Mouse (Mus musculus) G1E (cell line): ENCODE measurements around the gene Pik3r1. TPM values are rescaled to one million over a fixed set of nuclear protein-coding genes. Genes with fewer than 3 reads are reported as not detected.

Experiments
- ATAC-seq: 2 replicates; pipeline ENCODE4 v1.8.0; 2016; ENCODE audit warnings: mild to moderate bottlenecking; ENCODE audit not compliant: insufficient number of reproducible peaks, poor library complexity, low FRiP score, severe bottlenecking; ENCODE audit errors: extremely low read depth
- DNase-seq: peaks from one replicate; pipeline ENCODE4 v3.0.0; 2012; ENCODE audit warnings: low spot score
- H3K27me3 ChIP-seq: 2 replicates; pipeline ENCODE4 v1.6.1; 2012; ENCODE audit warnings: mild to moderate bottlenecking, low read length, inconsistent platforms; ENCODE audit not compliant: insufficient read depth
- H3K36me3 ChIP-seq: replicated peaks from 2 replicates; pipeline ENCODE3; 2012; ENCODE audit warnings: mild to moderate bottlenecking, inconsistent platforms
- H3K4me1 ChIP-seq: 2 replicates; pipeline ENCODE4 v1.6.1; 2012; ENCODE audit warnings: low read depth, low read length, inconsistent platforms, mixed read lengths; ENCODE audit not compliant: insufficient read depth
- H3K4me3 ChIP-seq: 2 replicates; pipeline ENCODE4 v1.5.1; 2012; ENCODE audit warnings: low read depth, mild to moderate bottlenecking, inconsistent platforms, low read length, moderate library complexity, mixed read lengths
- H3K9me3 ChIP-seq: replicated peaks from 2 replicates; pipeline ENCODE4 v1.6.1; 2012; ENCODE audit warnings: inconsistent platforms
- CTCF ChIP-seq: IDR thresholded peaks from 2 replicates; pipeline ENCODE4 v1.5.1; 2012; ENCODE audit warnings: low read depth, low read length, inconsistent platforms, mixed read lengths
- GATA1 ChIP-seq: IDR thresholded peaks from 2 replicates; pipeline ENCODE4 v1.6.1; 2012; ENCODE audit warnings: borderline replicate concordance, low read length, inconsistent platforms, mixed read lengths
- GATA2 ChIP-seq: IDR thresholded peaks from 2 replicates; pipeline ENCODE4 v1.6.1; 2012; ENCODE audit warnings: low read depth, low read length, inconsistent platforms, borderline replicate concordance
- POLR2AphosphoS5 ChIP-seq: IDR thresholded peaks from 2 replicates; pipeline ENCODE4 v1.6.1; 2012; ENCODE audit warnings: low read depth, low read length, inconsistent platforms; ENCODE audit not compliant: insufficient replicate concordance
- TAL1 ChIP-seq: conservative IDR thresholded peaks from 2 replicates; pipeline ENCODE4 v1.6.1; 2012; ENCODE audit warnings: low read depth, low read length, inconsistent platforms, mixed read lengths
- polyA plus RNA-seq: library from polyadenylated mRNA; stranded (reverse); fragments of >175 nt; gene quantifications from 2 replicates; pipeline ENCODE4 v1.2.3, GENCODE M21; 2012
- total RNA-seq, 2 experiments: library from RNA; stranded (forward) in 1 of 2; stranded (reverse) in 1 of 2; fragments of 200-1000 nt in 1 of 2; fragments of >200 nt in 1 of 2; fragmentation: Nextera tagmentation in 1 of 2; gene quantifications; 2 replicates each; pipeline ENCODE4 v1.2.3; 2014 to 2017

The Pik3r1 gene
- total and polyA plus RNA-seq, 3 experiments = 9.3 to 150 (median 111) TPM

DNA sequence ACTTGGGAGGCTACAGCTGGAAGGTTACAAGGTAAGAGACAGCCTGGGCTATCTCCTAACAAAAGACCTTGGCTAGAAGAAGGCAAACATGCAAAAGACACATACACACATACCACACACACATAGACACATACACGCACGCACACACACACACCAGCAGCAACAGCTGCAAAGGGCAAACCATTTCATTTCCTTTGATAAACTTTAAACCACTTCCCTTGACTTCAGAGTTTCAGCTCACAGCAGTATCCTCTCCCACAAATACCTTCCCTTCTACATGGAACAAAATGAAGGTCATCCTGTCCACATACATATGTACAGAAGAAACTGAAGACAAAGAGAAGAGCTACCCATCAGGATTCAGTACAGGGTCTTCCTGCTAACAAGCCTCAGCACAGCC, 56.7 kb downstream of the Pik3r1 start:
- H3K9me3 ChIP-seq = no peaks in the 10 kb centered on the region
- ATAC-seq (no peak), DNase-seq (no peak)

DNA sequence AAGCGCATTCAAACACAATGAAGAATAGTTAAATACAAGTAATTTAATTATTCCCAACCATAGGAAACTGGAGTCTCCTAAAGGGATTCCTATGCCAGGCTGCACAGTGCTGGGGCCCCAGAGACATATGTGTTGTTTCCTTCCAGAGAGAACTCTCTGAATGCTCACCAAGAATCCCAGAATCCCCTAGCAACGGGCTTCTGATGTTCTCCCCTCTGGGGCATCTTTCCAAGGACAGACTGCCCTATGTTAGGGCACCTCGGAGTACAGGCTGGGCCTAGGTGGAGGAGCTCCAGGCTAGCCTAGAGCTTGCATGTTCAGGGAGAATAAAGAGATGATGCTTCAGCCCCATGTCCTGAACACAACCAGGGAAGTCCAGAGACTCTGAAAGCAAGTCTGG, 58.2 kb downstream of the Pik3r1 start:
- TF ChIP-seq TAL1 (no peak), POLR2AphosphoS5 (no peak), CTCF (no peak), GATA2 (no peak), GATA1 (no peak)
- ATAC-seq = no peak
- DNase-seq = no peak
- Histone ChIP-seq H3K9me3 (no peaks in the 10 kb centered on the region), H3K4me1 (peaks cover 23% of the 10 kb centered on the region), H3K4me3 (no peak overlapping the region), H3K27me3 (no peaks in the 10 kb centered on the region), H3K36me3 (peaks cover 77% of the 10 kb centered on the region)

More for the DNA sequence above, 56.7 kb downstream of the Pik3r1 start:
- Histone ChIP-seq H3K4me3 (no peak overlapping the region), H3K27me3 (no peaks in the 10 kb centered on the region), H3K4me1 (peaks cover 22% of the 10 kb centered on the region), H3K36me3 (peaks cover 75% of the 10 kb centered on the region)
- TF ChIP-seq GATA1 = no peak
- no peak for TF ChIP-seq POLR2AphosphoS5
- TF ChIP-seq CTCF = no peak
- TF ChIP-seq TAL1 = no peak
- TF ChIP-seq GATA2 = no peak

DNA sequence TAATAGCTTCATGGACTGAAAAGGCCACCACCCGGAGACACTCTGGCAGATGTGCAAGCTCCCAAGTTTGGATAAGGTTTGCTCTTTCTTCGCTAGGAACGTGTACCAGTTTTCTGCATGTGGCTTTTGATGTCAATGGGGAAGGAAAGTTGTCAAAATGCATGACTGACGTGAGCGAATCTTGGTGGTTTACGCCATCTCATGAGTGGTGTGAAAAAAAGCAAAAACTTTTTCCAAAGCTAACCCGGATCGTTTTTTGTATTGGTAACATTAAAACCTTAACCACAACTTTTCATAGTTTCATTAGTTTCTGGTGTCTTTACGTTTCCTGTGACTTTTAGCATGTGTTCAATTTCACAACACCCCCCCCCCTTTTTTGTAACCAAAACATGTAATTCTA, 60.8 kb downstream of the Pik3r1 start:
- TF ChIP-seq POLR2AphosphoS5 (no peak), TAL1 (no peak), CTCF (no peak), GATA1 (no peak), GATA2 (no peak)
- peaks cover 84% of the 10 kb centered on the region for H3K36me3 ChIP-seq
- DNase-seq (no peak), ATAC-seq (no peak)
- H3K27me3 ChIP-seq = no peaks in the 10 kb centered on the region
- peaks cover 22% of the 10 kb centered on the region for H3K4me1 ChIP-seq
- H3K4me3 ChIP-seq = no peak overlapping the region
- H3K9me3 ChIP-seq = no peaks in the 10 kb centered on the region

DNA sequence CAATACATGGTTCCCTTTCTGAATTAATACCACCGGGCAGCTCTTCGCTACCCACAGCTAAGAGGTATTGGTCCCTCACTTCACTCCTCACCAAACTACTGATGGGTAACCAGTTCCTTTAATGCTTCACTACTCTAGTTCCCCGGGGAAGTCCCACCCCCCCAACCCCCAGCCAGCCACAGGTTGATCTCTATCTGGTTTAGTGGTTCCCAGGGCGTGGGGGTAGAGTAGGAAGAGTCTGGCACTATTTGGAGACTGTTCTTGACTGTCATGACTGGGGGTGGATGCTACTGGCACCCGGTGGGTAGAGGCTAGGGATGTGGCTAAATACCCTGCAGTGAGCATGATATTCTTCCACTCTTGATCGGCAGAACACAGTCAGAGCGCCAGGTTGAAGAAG, 61.6 kb downstream of the Pik3r1 start:
- DNase-seq = no peak
- TF ChIP-seq GATA1 (no peak), CTCF (no peak), TAL1 (no peak), POLR2AphosphoS5 (no peak), GATA2 (no peak)
- no peak for ATAC-seq

DNA sequence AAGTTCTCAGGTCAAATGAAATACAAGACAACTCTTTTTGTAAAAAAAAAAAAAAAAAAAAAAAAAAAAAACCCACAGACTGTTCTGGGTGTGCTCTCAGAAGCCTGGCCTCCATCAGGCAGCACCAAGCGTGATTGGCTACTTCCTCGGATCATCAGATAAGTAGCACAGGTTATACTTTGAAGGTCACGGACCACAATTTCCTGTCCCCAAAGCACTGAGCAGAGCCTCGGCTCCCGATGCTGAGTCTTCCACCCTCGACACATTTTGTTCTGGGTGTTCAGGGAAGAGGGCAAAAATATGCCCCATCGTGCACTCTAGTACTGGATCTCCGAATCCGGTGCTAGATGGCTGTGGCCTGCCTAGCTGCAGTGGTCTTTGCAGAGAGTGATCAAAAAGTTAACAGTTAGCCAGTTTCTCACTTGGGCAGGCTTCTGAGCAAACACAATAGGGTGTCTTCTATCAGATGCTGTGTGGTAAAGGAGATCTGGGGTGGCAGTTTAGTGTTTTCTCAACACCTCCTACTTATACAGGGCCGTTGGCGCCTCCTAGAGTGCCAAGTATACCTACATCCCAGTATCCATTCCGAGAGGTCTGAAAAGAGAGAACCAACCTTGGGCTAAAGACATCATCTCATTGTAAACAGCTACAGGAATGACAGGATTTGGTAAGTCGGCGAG, 65.8 kb downstream of the Pik3r1 start:
- peaks cover 16% of the 10 kb centered on the region for H3K4me1 ChIP-seq
- DNase-seq (no peak), ATAC-seq (no peak)
- no peaks in the 10 kb centered on the region for H3K27me3 ChIP-seq
- H3K36me3 ChIP-seq = peaks cover 92% of the 10 kb centered on the region
- no peaks in the 10 kb centered on the region for H3K9me3 ChIP-seq
- H3K4me3 ChIP-seq = no peak overlapping the region
- TF ChIP-seq TAL1 (no peak), GATA1 (no peak), GATA2 (no peak), POLR2AphosphoS5 (no peak), CTCF (no peak)

More for the DNA sequence above, 61.6 kb downstream of the Pik3r1 start:
- Histone ChIP-seq H3K4me3 (no peak overlapping the region), H3K27me3 (no peaks in the 10 kb centered on the region), H3K4me1 (peaks cover 21% of the 10 kb centered on the region), H3K9me3 (no peaks in the 10 kb centered on the region), H3K36me3 (peaks cover 87% of the 10 kb centered on the region)

DNA sequence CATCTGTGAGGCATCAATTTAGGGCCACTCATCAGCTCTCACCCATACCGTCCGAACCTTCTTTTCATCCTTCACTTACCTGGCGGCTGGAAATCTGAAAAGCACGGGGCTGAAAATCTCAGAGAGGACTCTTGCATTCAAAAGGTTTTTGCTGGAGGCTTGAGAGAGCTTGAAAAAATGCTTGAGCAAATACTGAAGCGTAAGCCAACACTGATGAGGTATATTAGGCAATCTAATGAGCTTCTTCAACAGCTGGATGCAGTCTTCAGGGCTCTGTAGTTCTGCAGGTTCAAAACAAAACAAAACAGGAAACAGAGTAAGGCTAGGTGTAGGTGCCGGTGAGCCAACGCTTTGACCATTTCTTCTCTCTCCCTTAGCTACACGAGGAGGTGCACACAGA, 66.4 kb downstream of the Pik3r1 start:
- Histone ChIP-seq H3K36me3 (peaks cover 92% of the 10 kb centered on the region), H3K9me3 (no peaks in the 10 kb centered on the region), H3K4me3 (no peak overlapping the region), H3K27me3 (no peaks in the 10 kb centered on the region), H3K4me1 (peaks cover 14% of the 10 kb centered on the region)
- no peak for TF ChIP-seq CTCF
- TF ChIP-seq GATA1 = no peak
- TF ChIP-seq TAL1 = no peak
- no peak for TF ChIP-seq GATA2
- TF ChIP-seq POLR2AphosphoS5 = no peak
- no peak for ATAC-seq
- no peak for DNase-seq
